Mouse (Mus musculus) urinary bladder, postnatal 36 days (tissue): ENCODE results near the gene Mob3a.

Experiments
- DNase-seq, 2 experiments: peaks; one replicate each; pipeline ENCODE4 v3.0.0; 2022; ENCODE audit warnings: low spot score in 2 of 2, mixed read lengths in 1 of 2

Mob3a gene

GRCm38 (mm10) chr10:80701721-80702535 is at the start of gene Mob3a, which contains the start of gene Izumo4:
Gene Mob3a (minus strand): TSS chr10:80701977.
Gene Izumo4 (plus strand): TSS chr10:80702184.
- peak; percentile 97 to 100 for DNase-seq

- peak; percentile 63 to 65 for DNase-seq
Measured at GRCm38 (mm10) chr10:80751188-80751832, 49.5 kb upstream of the Mob3a start.

- DNase-seq = no peak
Measured at GRCm38 (mm10) chr10:80748609-80749008, 46.8 kb upstream of the Mob3a start.

GRCm38 (mm10) chr10:80747410-80747809 is 45.6 kb upstream of the Mob3a start:
- DNase-seq = peak; percentile 65 to 76

- DNase-seq = no peak
Measured at GRCm38 (mm10) chr10:80744262-80744661, 42.5 kb upstream of the Mob3a start.

GRCm38 (mm10) chr10:80742180-80742978 is 40.6 kb upstream of the Mob3a start, which contains the start of gene Ap3d1:
Gene Ap3d1 (minus strand): TSS chr10:80742264.
- peak; percentile 97 to 98 for DNase-seq

- DNase-seq = no peak
Measured at GRCm38 (mm10) chr10:80741634-80742179, 39.9 kb upstream of the Mob3a start.

GRCm38 (mm10) chr10:80741146-80741545 is 39.4 kb upstream of the Mob3a start:
- DNase-seq = no peak

GRCm38 (mm10) chr10:80738657-80739056 is 36.9 kb upstream of the Mob3a start:
- DNase-seq = no peak

GRCm38 (mm10) chr10:80736731-80737130 is 35.0 kb upstream of the Mob3a start:
- no peak for DNase-seq

GRCm38 (mm10) chr10:80732611-80733101 is 30.9 kb upstream of the Mob3a start:
- no peak for DNase-seq

- no peak for DNase-seq
Measured at GRCm38 (mm10) chr10:80727369-80728127, 25.8 kb upstream of the Mob3a start.

GRCm38 (mm10) chr10:80717281-80717680 is 15.5 kb upstream of the Mob3a start:
- no peak for DNase-seq

- no peak for DNase-seq
Measured at GRCm38 (mm10) chr10:80710834-80711233, 9.1 kb upstream of the Mob3a start.

GRCm38 (mm10) chr10:80705479-80705878 is 3.7 kb upstream of the Mob3a start:
- no peak for DNase-seq

GRCm38 (mm10) chr10:80705033-80705432 is 3.3 kb upstream of the Mob3a start:
- DNase-seq = no peak

GRCm38 (mm10) chr10:80704418-80704817 is 2.6 kb upstream of the Mob3a start:
- DNase-seq = no peak

- no peak for DNase-seq
Measured at GRCm38 (mm10) chr10:80703643-80704042, 1.9 kb upstream of the Mob3a start.

GRCm38 (mm10) chr10:80702536-80703390 is 986 bp upstream of the Mob3a start:
- DNase-seq = peak; percentile 92 to 96

GRCm38 (mm10) chr10:80700732-80701131 is 1.0 kb downstream of the Mob3a start:
- no peak for DNase-seq
